Mouse (Mus musculus) heart, adult 2 months (tissue): ENCODE results near the gene Stard8. TPM values are rescaled to one million over a fixed set of nuclear protein-coding genes. Genes with fewer than 3 reads are reported as not detected.
"Not testable (repeated sequence)": the region's sequence is repeated elsewhere in the genome, so short reads cannot be mapped to it uniquely, and the experiment has no call there.

ENCODE experiments used
- DNase-seq, 2 experiments: peaks; one replicate each; pipeline ENCODE4 v3.0.0; 2021
- H3K27ac ChIP-seq: fragments of 200-600 bp; 2 replicates; pipeline ENCODE4 v1.8.1; 2022
- H3K27me3 ChIP-seq: fragments of 200-500 bp; 2 replicates; pipeline ENCODE4 v1.6.1; 2012; ENCODE audit warnings: mild to moderate bottlenecking, low read length, inconsistent platforms, mixed read lengths; ENCODE audit not compliant: control insufficient read depth, insufficient read depth
- H3K36me3 ChIP-seq: fragments of 200-500 bp; 2 replicates; pipeline ENCODE4 v1.6.1; 2012; ENCODE audit warnings: low read length, inconsistent platforms; ENCODE audit not compliant: control insufficient read depth, insufficient read depth
- H3K4me1 ChIP-seq: fragments of 200-500 bp; 2 replicates; pipeline ENCODE4 v1.6.1; 2011; ENCODE audit warnings: low read length; ENCODE audit not compliant: control insufficient read depth, insufficient read depth
- H3K4me3 ChIP-seq: fragments of 200-600 bp; 2 replicates; pipeline ENCODE4 v1.8.1; 2022
- H3K79me2 ChIP-seq: fragments of 200-500 bp; replicated peaks from 2 replicates; pipeline ENCODE4 v1.6.1; 2012; ENCODE audit warnings: mild to moderate bottlenecking, inconsistent platforms, low read length, moderate library complexity, mixed read lengths; ENCODE audit not compliant: control insufficient read depth, insufficient read depth
- H3K9ac ChIP-seq: fragments of 200-500 bp; 2 replicates; pipeline ENCODE4 v1.6.1; 2012; ENCODE audit warnings: low read depth, mild to moderate bottlenecking, control low read depth, inconsistent platforms, low read length, mixed read lengths
- CTCF ChIP-seq: fragments of 200-600 bp; IDR thresholded peaks from 2 replicates; pipeline ENCODE4 v1.8.1; 2022; ENCODE audit warnings: antibody characterized with exemption, mild to moderate bottlenecking, moderate library complexity
- EP300 ChIP-seq: fragments of 200-500 bp; IDR thresholded peaks from 2 replicates; pipeline ENCODE4 v1.6.1; 2011; ENCODE audit warnings: low read depth, low read length, control low read depth; ENCODE audit not compliant: insufficient read depth
- POLR2A ChIP-seq: fragments of 200-500 bp; IDR thresholded peaks from 2 replicates; pipeline ENCODE4 v1.6.1; 2011; ENCODE audit warnings: mild to moderate bottlenecking, low read depth, low read length, control low read depth; ENCODE audit not compliant: insufficient read depth
- WGBS: fragments of 180-500 bp; shearing (Covaris S2); methylation state at CpG from one replicate; pipeline ENCODE4 v1.1.7; 2018; 5-methylcytosine and 5-hydroxymethylcytosine counted together
- intact Hi-C: fragments of 180-260 bp; cut with DNase I; formaldehyde crosslinking; loops from one replicate; pipeline ENCODE4 v1.15.1; 2025
- polyA plus RNA-seq: library from polyadenylated mRNA; depleted of rRNA; stranded (reverse); fragments of >200 nt; gene quantifications from 2 replicates; pipeline ENCODE4 v1.2.3, GENCODE M21; 2012
- total RNA-seq, 2 experiments: library from RNA; stranded (reverse); gene quantifications; 2 replicates each; pipeline ENCODE4 v1.2.3; 2021

Stard8 gene
- total and polyA plus RNA-seq, 3 experiments: 29.2 to 36.2 (median 32.3) TPM

- TF ChIP-seq EP300 (no peak), CTCF (no peak)
- H3K4me1 ChIP-seq: no peaks in the 10 kb centered on the region
- no peaks in the 10 kb centered on the region for H3K36me3 ChIP-seq
- intact Hi-C loops: loop anchor here (5.0 kb wide), 2 partner anchors 35 kb away; no protein-coding TSS in a partner anchor
- WGBS: 94% methylated on average over 13 of the region's 13 CpGs
- H3K27me3 ChIP-seq: no peaks in the 10 kb centered on the region
- H3K79me2 ChIP-seq: no peaks in the 10 kb centered on the region
- DNase-seq: no peak
- no peak overlapping the region for H3K27ac ChIP-seq
- H3K4me3 ChIP-seq: no peak overlapping the region
- H3K9ac ChIP-seq: no peak overlapping the region
Observed at GRCm38 (mm10) chrX:99072596-99072995, 69.5 kb downstream of the Stard8 start.

- 70% methylated on average over 5 of the region's 5 CpGs for WGBS
- intact Hi-C loops: no loop called here
- Histone ChIP-seq H3K79me2 (no peaks in the 10 kb centered on the region), H3K27me3 (no peaks in the 10 kb centered on the region), H3K36me3 (no peaks in the 10 kb centered on the region), H3K9ac (no peak overlapping the region), H3K4me1 (no peaks in the 10 kb centered on the region; the same call in 1 of the 2 replicates), H3K4me3 (no peak overlapping the region), H3K27ac (no peak overlapping the region)
- no peak for DNase-seq
- no peak for TF ChIP-seq CTCF
- no peak for TF ChIP-seq EP300
- no peak for TF ChIP-seq POLR2A
Observed at GRCm38 (mm10) chrX:99075111-99075510, 72.1 kb downstream of the Stard8 start.

GRCm38 (mm10) chrX:99076460-99076859 lies 73.4 kb downstream of the Stard8 start:
- DNase-seq: no peak
- 65% methylated on average over 4 of the region's 4 CpGs for WGBS
- no peaks in the 10 kb centered on the region for H3K36me3 ChIP-seq
- TF ChIP-seq POLR2A (no peak), CTCF (no peak), EP300 (no peak)
- H3K27me3 ChIP-seq: no peaks in the 10 kb centered on the region
- H3K4me1 ChIP-seq: no peaks in the 10 kb centered on the region; the same call in 1 of the 2 replicates
- intact Hi-C loops: no loop called here
- H3K4me3 ChIP-seq: no peak overlapping the region
- no peak overlapping the region for H3K9ac ChIP-seq
- H3K79me2 ChIP-seq: no peaks in the 10 kb centered on the region
- H3K27ac ChIP-seq: no peak overlapping the region

- H3K4me3 ChIP-seq, H3K79me2 ChIP-seq, H3K9ac ChIP-seq, H3K4me1 ChIP-seq, intact Hi-C loops, H3K27me3 ChIP-seq, DNase-seq, H3K36me3 ChIP-seq, H3K27ac ChIP-seq: not testable (repeated sequence)
- TF ChIP-seq CTCF: 0 out of 2 replicates have a peak, but pooled peaks have one; percentile 6
- 84% methylated on average over 4 of the region's 7 CpGs for WGBS
Observed at GRCm38 (mm10) chrX:99078374-99078892, 75.4 kb downstream of the Stard8 start.

GRCm38 (mm10) chrX:99092704-99093103 lies 89.7 kb downstream of the Stard8 start:
- H3K79me2 ChIP-seq: no peaks in the 10 kb centered on the region
- H3K36me3 ChIP-seq: no peaks in the 10 kb centered on the region
- TF ChIP-seq CTCF: no peak
- no peak for TF ChIP-seq POLR2A
- no peak for TF ChIP-seq EP300
- WGBS: 54% methylated on average over 2 of the region's 2 CpGs
- intact Hi-C loops: no loop called here
- H3K27ac ChIP-seq: no peak overlapping the region
- no peak for DNase-seq
- H3K4me1 ChIP-seq: no peaks in the 10 kb centered on the region
- no peak overlapping the region for H3K9ac ChIP-seq
- H3K4me3 ChIP-seq: no peak overlapping the region
- no peaks in the 10 kb centered on the region for H3K27me3 ChIP-seq

- 77% methylated on average over 7 of the region's 10 CpGs for WGBS
- H3K36me3 ChIP-seq, H3K27ac ChIP-seq, DNase-seq, H3K27me3 ChIP-seq, H3K79me2 ChIP-seq, intact Hi-C loops, H3K4me1 ChIP-seq, H3K9ac ChIP-seq, H3K4me3 ChIP-seq: not testable (repeated sequence)
Observed at GRCm38 (mm10) chrX:99111088-99111724, 108.2 kb downstream of the Stard8 start.
